Mouse (Mus musculus) thymus, postnatal 10 days (tissue): Measurements from ENCODE around the gene Trim15.

Source experiments
- DNase-seq, 2 experiments: peaks; one replicate each; pipeline ENCODE4 v3.0.0; 2021; ENCODE audit warnings: low spot score in 2 of 2

Gene Trim15

DNA sequence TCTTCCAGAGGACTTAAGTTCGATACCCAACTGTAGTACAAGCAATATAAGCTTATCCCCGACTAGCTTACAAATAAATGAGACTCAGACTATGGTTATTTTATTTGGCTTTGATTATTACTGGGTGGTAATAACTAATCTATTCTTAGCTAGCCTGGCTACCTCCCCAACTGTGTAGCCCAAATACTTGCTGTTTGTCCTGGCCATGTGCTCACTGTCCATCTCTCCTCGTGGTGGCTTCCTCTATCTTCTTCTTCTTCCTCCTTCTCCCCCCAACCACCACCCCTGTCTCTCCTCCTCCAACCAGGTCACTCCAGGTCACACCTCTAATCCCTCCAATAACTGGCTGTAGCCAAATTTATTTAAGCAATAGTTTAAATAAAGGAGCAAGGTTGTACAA is 36.5 kb downstream of the Trim15 start:
- no peak for DNase-seq

DNA sequence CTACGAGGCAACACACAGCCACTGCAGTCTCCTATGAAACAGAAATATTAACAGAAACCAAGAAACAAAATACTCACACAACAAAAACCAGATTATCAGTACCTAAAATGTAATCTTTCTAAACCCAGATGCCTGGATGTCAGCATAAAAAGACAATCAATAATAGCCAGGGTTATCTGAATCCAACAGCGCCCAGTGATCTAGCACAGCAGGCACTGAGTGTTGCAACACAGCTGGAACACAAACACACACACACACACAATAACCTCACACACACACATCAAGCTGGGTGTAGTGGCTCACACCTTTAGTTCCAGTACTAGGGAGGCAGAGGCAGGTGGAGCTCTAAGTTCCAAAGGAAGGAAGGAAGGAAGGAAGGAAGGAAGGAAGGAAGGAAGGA is 38.5 kb downstream of the Trim15 start:
- no peak for DNase-seq

DNA sequence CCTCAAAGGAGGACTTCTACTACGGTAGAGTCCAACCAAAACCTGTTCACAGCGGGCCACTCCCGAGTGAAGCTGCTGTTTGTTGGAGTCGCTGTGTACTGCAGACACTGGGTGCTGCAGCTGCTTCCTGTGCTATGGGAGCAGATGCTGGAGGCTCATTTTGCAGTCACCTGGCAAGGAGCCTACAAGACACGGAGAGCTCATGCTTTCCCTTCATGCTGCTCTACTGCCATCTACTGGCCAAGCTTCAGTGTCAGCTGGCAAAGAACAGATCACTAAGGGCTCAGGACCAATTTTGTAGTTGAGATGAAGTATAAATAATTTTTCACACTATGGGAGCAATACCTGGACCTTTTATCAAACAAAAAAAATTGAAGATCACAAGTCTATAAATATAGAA is 41.0 kb downstream of the Trim15 start:
- peak; percentile 74 to 91 for DNase-seq

DNA sequence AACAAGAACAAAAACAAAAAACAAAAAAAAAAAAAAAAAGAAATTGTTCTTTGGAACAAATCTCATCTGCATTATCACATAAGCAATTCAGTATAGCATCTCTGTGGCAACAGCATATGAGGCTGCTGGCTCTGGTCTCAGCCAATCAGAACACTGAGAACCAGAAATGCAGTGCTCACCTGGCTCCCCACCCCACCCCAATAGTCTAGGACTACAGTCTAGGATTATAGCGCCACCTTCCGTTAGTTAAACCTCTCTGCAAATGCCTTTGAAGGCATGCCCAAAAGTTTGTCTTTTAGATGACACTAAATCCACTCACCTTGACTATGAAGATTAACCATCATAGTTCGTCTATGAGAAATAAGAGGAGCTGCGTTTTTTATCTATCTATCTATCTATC is 41.5 kb downstream of the Trim15 start:
- peak in 1 of 2 experiments; percentile 37 for DNase-seq

DNA sequence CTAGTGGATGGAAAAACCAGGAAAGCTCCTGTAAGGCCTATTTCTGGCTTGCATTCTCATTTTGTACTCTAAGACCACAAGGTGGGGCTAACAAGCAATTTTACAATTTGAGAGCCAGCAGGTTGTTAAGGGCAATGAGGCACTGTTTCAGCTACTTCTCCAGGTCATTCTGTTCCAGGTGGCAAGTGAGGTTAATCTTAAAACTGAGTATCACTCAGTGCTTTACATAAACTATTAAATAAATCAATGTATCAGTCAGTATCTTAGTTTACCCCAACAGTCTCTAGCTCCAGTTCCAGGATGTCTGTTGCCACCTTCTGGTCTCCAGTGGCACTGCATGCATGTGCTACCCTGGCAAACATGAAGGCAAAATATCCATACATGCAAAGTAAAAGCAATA is 43.0 kb downstream of the Trim15 start:
- DNase-seq: peak; percentile 25 to 58

DNA sequence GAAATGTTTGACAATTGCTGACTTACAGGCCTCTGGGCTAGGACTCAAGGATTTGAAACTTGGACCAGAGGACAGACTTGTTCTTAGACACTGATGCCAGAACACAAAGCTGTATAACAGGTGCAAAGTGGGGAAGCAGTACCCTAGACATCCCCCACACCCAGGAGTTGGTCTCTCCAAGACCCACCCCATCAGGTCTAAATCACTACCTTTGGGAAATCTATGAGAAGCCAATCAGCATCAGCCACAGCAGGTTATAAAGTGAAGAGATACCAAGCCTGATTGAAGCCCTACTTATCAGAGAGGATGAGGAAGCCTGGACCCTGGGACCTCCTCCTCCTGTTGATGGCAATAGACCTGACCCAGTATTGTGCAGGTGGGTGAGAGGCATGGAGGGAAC is 55.1 kb downstream of the Trim15 start, which contains the start of gene H2-M10.6:
Gene H2-M10.6, plus strand, starts transcription at position 301 of the 400 bp plus-strand sequence.
- no peak for DNase-seq
